Mouse (Mus musculus): ENCODE results near the gene Timm29. TPM values are rescaled to one million over a fixed set of nuclear protein-coding genes. Genes with fewer than 3 reads are reported as not detected.

The Timm29 gene
- polyA plus RNA-seq, 1 experiment from 2014 or later: 54.6 TPM

DNA sequence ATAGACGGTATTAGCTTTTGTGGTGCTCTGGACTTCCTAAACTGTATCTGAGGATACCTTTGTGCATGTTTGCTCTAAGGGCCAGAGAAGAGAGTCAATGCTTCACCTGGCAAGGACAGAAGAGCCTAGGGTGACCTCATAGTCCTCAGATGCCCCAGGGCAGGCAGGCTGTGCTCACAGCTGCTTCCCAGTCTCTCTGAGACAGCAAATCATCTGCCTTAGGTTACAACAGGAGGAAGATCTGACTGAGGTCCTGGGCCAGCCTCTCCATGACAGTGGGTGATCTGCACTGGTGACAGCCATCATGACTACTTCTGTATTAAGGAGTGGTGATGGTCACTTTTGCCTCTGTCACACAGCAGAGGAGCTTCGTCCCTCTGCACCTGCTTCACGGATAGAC is 33.4 kb upstream of the Timm29 start:
- no peaks in the 10 kb centered on the region for H3K27me3 ChIP-seq
- 95% methylated on average over 3 of the region's 3 CpGs for WGBS
- no peak overlapping the region for H3K4me2 ChIP-seq
- ATAC-seq (ENCODE audit: low read depth): no peak
- no peaks in the 10 kb centered on the region for H3K9me3 ChIP-seq
- H3K9ac ChIP-seq: no peak overlapping the region
- H3K36me3 ChIP-seq: peaks cover 21% of the 10 kb centered on the region
- H3K4me1 ChIP-seq (replicated peaks): peaks cover 24% of the 10 kb centered on the region
- no peak overlapping the region for H3K27ac ChIP-seq (replicated peaks)
- H3K4me3 ChIP-seq: no peak overlapping the region

- Histone ChIP-seq H3K4me2 (no peak overlapping the region), H3K27ac (replicated peaks) (no peak overlapping the region), H3K4me3 (no peak overlapping the region), H3K4me1 (replicated peaks) (0 out of 2 replicates have a peak, but pooled peaks cover 3% of the 10 kb centered on the region), H3K9ac (no peak overlapping the region), H3K36me3 (peaks cover 21% of the 10 kb centered on the region), H3K9me3 (no peaks in the 10 kb centered on the region), H3K27me3 (no peaks in the 10 kb centered on the region)
- WGBS: 77% methylated on average over 1 of the region's 1 CpGs
- no peak for ATAC-seq (ENCODE audit: low read depth)
Measured at GRCm38 (mm10) chr9:21564420-21564819, 28.1 kb upstream of the Timm29 start.

DNA sequence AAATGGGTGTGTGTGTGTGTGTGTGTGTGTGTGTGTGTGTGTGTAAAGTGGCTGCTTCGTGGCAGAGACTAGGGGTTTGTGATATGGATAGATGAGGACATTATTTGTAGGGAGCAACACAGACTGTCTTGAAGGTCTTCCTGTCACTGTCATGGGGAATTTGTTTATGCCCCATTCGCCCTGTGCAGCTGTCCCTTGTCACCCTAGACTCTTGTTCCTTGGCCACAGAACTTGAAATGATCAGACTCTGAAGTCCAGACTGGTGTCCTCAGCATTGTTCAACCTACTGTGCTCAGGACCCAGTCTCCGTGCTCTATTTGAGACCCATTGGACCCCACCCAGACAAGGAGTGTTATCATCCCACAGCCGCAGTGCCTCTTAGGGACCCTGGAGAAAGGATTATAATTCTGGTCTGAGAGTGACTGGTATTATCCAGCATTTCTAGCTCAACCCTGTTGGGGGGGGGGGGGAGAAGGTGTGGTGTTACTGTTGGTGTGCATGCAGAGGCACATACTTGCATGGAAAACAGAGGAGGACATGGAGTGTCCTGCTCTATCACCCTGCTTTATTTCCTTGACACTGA is 27.4 kb upstream of the Timm29 start:
- no peak for ATAC-seq (ENCODE audit: low read depth)
- 89% methylated on average over 4 of the region's 4 CpGs for WGBS
- Histone ChIP-seq H3K27ac (replicated peaks) (no peak overlapping the region), H3K9me3 (no peaks in the 10 kb centered on the region), H3K36me3 (peaks cover 28% of the 10 kb centered on the region), H3K4me3 (no peak overlapping the region), H3K27me3 (no peaks in the 10 kb centered on the region), H3K4me1 (replicated peaks) (0 out of 2 replicates have a peak, but pooled peaks cover 3% of the 10 kb centered on the region), H3K9ac (no peak overlapping the region), H3K4me2 (no peak overlapping the region)

DNA sequence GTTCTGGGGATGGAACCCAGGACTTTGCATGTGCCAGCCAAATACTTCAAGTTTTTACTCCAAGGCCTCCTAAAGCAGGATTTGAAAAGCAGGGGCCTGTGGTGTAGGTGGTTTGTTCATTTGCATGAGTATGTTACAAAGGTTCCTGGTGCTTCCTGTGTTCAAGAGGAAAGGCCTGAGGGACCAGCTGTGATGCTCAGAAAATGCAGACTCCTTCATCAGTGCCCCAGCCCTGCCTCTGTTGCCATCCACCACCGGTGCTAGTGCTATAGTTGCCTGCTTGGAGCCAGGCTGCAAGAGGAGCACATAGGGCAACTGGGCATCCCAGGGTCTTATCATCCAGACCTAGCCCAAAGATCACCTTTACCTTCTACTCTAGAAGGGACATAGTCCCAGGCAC is 26.0 kb upstream of the Timm29 start:
- Histone ChIP-seq H3K4me3 (no peak overlapping the region), H3K4me1 (replicated peaks) (0 out of 2 replicates have a peak, but pooled peaks cover 3% of the 10 kb centered on the region), H3K4me2 (no peak overlapping the region), H3K27me3 (no peaks in the 10 kb centered on the region), H3K27ac (replicated peaks) (no peak overlapping the region), H3K9me3 (no peaks in the 10 kb centered on the region), H3K36me3 (peaks cover 35% of the 10 kb centered on the region), H3K9ac (no peak overlapping the region)
- WGBS: 95% methylated on average over 1 of the region's 1 CpGs
- no peak for ATAC-seq (ENCODE audit: low read depth)

GRCm38 (mm10) chr9:21567051-21567450 is 25.5 kb upstream of the Timm29 start:
- peaks cover 37% of the 10 kb centered on the region for H3K36me3 ChIP-seq
- no peak overlapping the region for H3K27ac ChIP-seq (replicated peaks)
- H3K9ac ChIP-seq: no peak overlapping the region
- no peak overlapping the region for H3K4me3 ChIP-seq
- H3K4me2 ChIP-seq: no peak overlapping the region
- ATAC-seq (ENCODE audit: low read depth): no peak
- H3K9me3 ChIP-seq: no peaks in the 10 kb centered on the region
- 0 out of 2 replicates have a peak, but pooled peaks cover 3% of the 10 kb centered on the region for H3K4me1 ChIP-seq (replicated peaks)
- no peaks in the 10 kb centered on the region for H3K27me3 ChIP-seq
- 90% methylated on average over 2 of the region's 2 CpGs for WGBS

- Histone ChIP-seq H3K9me3 (no peaks in the 10 kb centered on the region), H3K27me3 (no peaks in the 10 kb centered on the region), H3K9ac (no peak overlapping the region), H3K4me1 (replicated peaks) (0 out of 2 replicates have a peak, but pooled peaks cover 3% of the 10 kb centered on the region), H3K27ac (replicated peaks) (no peak overlapping the region), H3K36me3 (peaks cover 48% of the 10 kb centered on the region), H3K4me3 (no peak overlapping the region), H3K4me2 (no peak overlapping the region)
- no peak for ATAC-seq (ENCODE audit: low read depth)
- WGBS: 87% methylated on average over 8 of the region's 8 CpGs
Measured at GRCm38 (mm10) chr9:21568657-21569255, 23.8 kb upstream of the Timm29 start.

DNA sequence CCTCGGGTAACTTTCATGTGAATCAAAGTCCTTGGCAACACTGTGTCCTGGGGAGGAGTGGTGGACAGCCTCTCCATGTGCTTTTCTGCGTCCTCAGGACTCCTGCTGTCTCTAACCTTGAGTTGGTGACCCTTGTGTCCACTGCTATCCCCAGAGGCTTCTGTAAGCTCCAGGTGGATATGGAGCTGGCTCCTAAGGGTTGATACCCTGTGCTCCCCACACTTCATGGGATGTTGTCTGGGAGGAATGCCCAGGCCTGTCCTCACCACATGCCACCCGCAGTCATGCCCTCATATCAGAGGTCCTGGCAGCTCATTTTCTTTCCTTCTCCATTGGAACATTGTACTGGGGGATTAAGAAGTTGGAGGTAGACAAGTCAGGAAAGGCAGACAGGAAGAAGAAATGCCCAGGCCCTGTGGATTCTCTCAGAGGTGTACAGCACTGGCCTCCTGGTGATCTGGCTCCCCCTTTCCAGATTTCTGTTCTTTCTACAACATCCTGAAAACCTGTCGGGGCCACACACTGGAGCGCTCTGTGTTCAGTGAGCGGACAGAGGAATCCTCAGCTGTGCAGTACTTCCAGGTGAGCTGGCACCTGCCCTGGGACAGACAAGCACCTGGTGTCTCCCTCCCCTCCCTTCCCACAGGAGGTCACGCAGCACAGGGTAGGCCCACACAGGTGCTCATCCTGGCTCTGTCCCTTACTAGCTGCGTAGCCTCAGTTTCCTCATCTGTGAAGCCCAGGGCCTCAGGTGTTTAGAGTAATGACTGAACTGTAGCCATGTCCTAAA is 18.3 kb upstream of the Timm29 start:
- Histone ChIP-seq H3K9me3 (no peaks in the 10 kb centered on the region), H3K4me2 (no peak overlapping the region), H3K27me3 (no peaks in the 10 kb centered on the region), H3K9ac (no peak overlapping the region), H3K36me3 (peaks cover 95% of the 10 kb centered on the region), H3K27ac (replicated peaks) (no peak overlapping the region), H3K4me3 (no peak overlapping the region), H3K4me1 (replicated peaks) (no peaks in the 10 kb centered on the region)
- ATAC-seq (ENCODE audit: low read depth): no peak
- 96% methylated on average over 8 of the region's 8 CpGs for WGBS

DNA sequence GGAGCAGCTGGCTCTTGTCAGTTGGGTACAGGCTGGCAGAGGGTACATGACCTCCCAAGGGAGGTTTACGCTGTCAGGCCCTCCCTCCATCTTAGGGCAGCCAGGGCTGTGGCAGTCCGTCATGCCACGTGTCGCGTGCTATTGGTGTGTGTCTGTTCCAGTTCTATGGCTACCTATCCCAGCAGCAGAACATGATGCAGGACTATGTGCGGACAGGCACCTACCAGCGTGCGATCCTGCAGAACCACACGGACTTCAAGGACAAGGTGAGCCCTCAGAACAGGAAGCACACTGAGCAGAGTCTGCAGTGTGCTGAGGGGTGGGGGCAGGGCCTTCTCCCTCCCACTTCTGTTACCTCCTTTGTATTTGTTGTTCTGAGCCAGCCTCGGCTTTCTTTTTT is 17.3 kb upstream of the Timm29 start:
- WGBS: 94% methylated on average over 10 of the region's 10 CpGs
- H3K9ac ChIP-seq: no peak overlapping the region
- no peak for ATAC-seq (ENCODE audit: low read depth)
- no peak overlapping the region for H3K4me2 ChIP-seq
- peaks cover 95% of the 10 kb centered on the region for H3K36me3 ChIP-seq
- no peak overlapping the region for H3K4me3 ChIP-seq
- no peak overlapping the region for H3K27ac ChIP-seq (replicated peaks)
- no peaks in the 10 kb centered on the region for H3K27me3 ChIP-seq
- no peaks in the 10 kb centered on the region for H3K9me3 ChIP-seq
- no peaks in the 10 kb centered on the region for H3K4me1 ChIP-seq (replicated peaks)

GRCm38 (mm10) chr9:21576286-21576685 is 16.2 kb upstream of the Timm29 start:
- H3K4me2 ChIP-seq: no peak overlapping the region
- no peak for ATAC-seq (ENCODE audit: low read depth)
- WGBS: 79% methylated on average over 1 of the region's 1 CpGs
- H3K36me3 ChIP-seq: peaks cover 96% of the 10 kb centered on the region
- H3K9ac ChIP-seq: no peak overlapping the region
- no peaks in the 10 kb centered on the region for H3K4me1 ChIP-seq (replicated peaks)
- H3K9me3 ChIP-seq: no peaks in the 10 kb centered on the region
- no peaks in the 10 kb centered on the region for H3K27me3 ChIP-seq
- H3K4me3 ChIP-seq: no peak overlapping the region
- no peak overlapping the region for H3K27ac ChIP-seq (replicated peaks)

DNA sequence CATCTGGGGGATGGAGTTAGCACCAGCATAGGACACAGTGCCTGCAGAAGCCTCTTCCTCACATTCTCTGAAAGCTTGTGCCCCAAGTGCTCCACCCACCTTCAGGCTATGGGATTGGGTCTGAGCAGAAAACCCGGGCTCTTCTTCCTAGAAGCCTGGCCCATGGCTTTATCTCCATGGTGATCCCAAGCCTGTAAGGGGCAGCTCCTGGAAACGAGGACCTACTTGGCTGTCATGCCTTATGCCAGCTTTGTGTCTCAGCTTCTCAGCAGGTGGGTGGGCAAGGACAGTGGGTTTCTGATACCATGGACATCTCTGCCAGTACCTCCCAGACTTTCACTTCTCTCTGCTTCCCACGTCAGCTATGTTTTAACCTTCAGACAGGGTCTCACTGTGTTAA is 14.3 kb upstream of the Timm29 start:
- no peak for ATAC-seq (ENCODE audit: low read depth)
- H3K4me1 ChIP-seq (replicated peaks): no peaks in the 10 kb centered on the region
- H3K9me3 ChIP-seq: no peaks in the 10 kb centered on the region
- H3K27me3 ChIP-seq: no peaks in the 10 kb centered on the region
- no peak overlapping the region for H3K4me3 ChIP-seq
- H3K27ac ChIP-seq (replicated peaks): no peak overlapping the region
- H3K4me2 ChIP-seq: no peak overlapping the region
- WGBS: 69% methylated on average over 3 of the region's 3 CpGs
- no peak overlapping the region for H3K9ac ChIP-seq
- peaks cover 96% of the 10 kb centered on the region for H3K36me3 ChIP-seq

DNA sequence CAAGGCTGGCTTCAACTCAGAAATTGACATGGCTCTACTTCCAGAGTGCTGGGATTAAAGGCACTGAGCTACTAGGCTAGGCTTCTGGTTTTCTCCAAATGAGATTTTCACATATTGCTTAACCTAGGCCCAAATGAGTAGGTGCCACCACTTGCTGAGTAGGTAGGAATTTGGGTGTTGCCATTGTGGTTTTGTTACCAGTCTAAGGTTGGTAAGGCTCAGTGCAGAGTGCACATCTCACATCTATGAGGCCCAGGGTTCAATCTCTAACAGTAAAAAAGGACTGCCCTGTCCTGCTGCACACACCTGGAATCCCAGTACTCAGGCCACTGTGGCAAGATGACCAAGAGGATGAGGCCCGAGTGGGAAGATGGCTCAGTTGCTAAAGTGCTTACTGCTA is 7.1 kb upstream of the Timm29 start:
- no peak for ATAC-seq (ENCODE audit: low read depth)
- no peaks in the 10 kb centered on the region for H3K27me3 ChIP-seq
- H3K36me3 ChIP-seq: peaks cover 100% of the 10 kb centered on the region
- no peaks in the 10 kb centered on the region for H3K9me3 ChIP-seq
- no peaks in the 10 kb centered on the region for H3K4me1 ChIP-seq (replicated peaks)
- no peak overlapping the region for H3K27ac ChIP-seq (replicated peaks)
- no peak overlapping the region for H3K4me2 ChIP-seq
- no peak overlapping the region for H3K9ac ChIP-seq
- WGBS: 94% methylated on average over 1 of the region's 1 CpGs
- H3K4me3 ChIP-seq: no peak overlapping the region

- no peak overlapping the region for H3K4me3 ChIP-seq
- no peak for ATAC-seq (ENCODE audit: low read depth)
- H3K9ac ChIP-seq: no peak overlapping the region
- no peaks in the 10 kb centered on the region for H3K9me3 ChIP-seq
- 89% methylated on average over 23 of the region's 23 CpGs for WGBS
- no peak overlapping the region for H3K4me2 ChIP-seq
- H3K27ac ChIP-seq (replicated peaks): no peak overlapping the region
- H3K4me1 ChIP-seq (replicated peaks): peaks cover 16% of the 10 kb centered on the region
- no peaks in the 10 kb centered on the region for H3K27me3 ChIP-seq
- H3K36me3 ChIP-seq: peaks cover 84% of the 10 kb centered on the region
Measured at GRCm38 (mm10) chr9:21587678-21588349, 4.7 kb upstream of the Timm29 start.
